Mouse (Mus musculus): ENCODE data around the gene Arfip2. TPM values are rescaled to one million over a fixed set of nuclear protein-coding genes. Genes with fewer than 3 reads are reported as not detected.
A peak's percentile ranks its signal among the peaks of the same experiment; 100 is the strongest.

The Arfip2 gene
- 31.7 and 36.4 TPM in 2 replicates for polyA plus RNA-seq (2012; ENCODE audit: insufficient read depth, insufficient read length, missing spikeins)

GRCm38 (mm10) chr7:105640233-105640893, at the start of gene Arfip2, which contains the start of gene Gm45799:
Arfip2 (minus strand) TSS chr7:105640416.
Gm45799 (plus strand) TSS chr7:105640552.
- TF ChIP-seq POLR2A (IDR thresholded peaks at IDR 0.05; ENCODE audit: borderline replicate concordance, low read depth, low read length): no peak; the same call in 1 of the 2 replicates
- TF ChIP-seq CTCF (IDR thresholded peaks at IDR 0.05; ENCODE audit: low read depth, low read length): no peak
- Histone ChIP-seq H3K4me3 (ENCODE audit: insufficient read depth, low read length) (peak within 1 kb of the TSS; percentile 86), H3K4me1 (ENCODE audit: control insufficient read depth, insufficient read depth, low read length) (peaks cover 27% of the 10 kb centered on the region), H3K27ac (ENCODE audit: insufficient read depth, low read depth, low read length) (peak within 1 kb of the TSS; percentile 95)

DNA sequence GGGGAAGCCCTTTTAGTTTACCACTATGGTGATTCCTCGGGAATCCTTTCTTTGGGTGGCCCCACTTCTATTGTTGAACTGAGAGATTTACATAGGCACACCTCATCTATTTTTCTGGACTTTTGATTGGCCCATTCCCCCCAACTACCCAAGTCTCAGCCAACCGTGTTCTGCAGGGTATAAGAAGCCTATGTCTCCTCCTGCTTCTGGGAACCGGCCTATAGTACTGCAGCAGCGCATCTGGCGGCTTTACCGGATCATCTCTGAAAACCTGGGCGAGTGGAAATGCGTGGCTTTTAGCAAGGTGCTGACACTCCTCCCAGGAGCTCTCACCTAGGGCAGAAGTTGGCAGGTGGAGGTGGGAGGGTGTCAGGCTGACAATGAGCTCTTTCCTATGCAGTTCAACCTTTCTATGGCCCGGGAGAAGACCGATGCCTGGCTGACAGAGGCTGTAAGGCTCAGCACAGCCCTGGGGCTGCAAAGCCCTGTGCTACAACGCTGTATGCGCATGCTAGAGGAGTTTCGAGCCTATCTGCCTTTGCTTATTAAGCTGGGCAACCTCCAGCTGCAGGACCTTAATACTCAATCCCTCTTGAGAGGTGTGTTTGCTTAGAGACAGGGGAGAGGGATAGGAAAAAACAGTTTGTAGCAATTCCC, 45.5 kb upstream of the Arfip2 start:
- Histone ChIP-seq H3K27ac (ENCODE audit: insufficient read depth, low read depth, low read length) (no peak overlapping the region), H3K4me1 (ENCODE audit: control insufficient read depth, insufficient read depth, low read length) (peaks cover 2% of the 10 kb centered on the region; the same call in 1 of the 2 replicates), H3K4me3 (ENCODE audit: insufficient read depth, low read length) (no peak overlapping the region)
- TF ChIP-seq CTCF (IDR thresholded peaks at IDR 0.05; ENCODE audit: low read depth, low read length) (no peak), POLR2A (IDR thresholded peaks at IDR 0.05; ENCODE audit: borderline replicate concordance, low read depth, low read length) (no peak)

DNA sequence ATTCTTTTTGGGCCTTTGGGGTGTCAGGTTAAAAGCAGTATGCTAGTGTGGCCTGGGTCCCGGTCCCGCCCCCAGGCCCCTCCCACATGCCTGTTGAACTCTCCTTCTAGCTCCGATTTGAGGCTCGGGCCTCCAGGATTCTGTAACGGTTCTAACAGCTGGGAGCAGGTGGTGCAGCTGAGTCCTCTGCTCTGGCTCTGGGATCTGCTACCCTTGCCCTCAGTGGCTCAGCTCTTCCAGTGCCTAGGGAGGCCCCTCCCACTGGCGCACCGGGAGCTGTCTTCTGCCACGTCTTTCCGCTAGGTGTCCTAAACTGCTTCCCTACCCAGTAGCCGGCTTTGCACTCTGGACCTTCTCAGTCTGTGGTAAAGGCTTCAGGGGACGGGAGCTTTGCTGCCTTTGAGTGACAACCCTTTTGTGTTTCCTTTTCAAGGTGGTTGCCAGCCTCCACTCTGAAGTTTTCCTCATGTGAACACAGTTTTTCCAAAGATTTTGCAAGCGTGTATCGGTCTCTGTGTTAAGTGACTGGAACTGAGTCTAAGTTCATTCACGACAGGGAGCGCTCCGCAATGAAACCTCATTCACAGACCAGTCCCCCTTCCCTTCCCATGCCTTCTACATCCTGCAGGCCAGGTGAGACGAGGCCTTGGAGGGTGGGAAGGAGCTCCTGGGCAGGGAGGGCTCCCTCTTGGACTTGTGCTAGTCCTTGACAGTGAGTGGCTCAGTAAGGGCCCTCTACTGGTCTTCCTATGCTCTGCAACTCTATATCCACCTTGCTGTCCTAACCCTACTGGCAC, 10.6 kb upstream of the Arfip2 start, which contains the start of gene Dnhd1:
Dnhd1 (plus strand) TSS at position 189 of the 797 bp plus-strand sequence.
- TF ChIP-seq POLR2A (IDR thresholded peaks at IDR 0.05; ENCODE audit: borderline replicate concordance, low read depth, low read length): no peak
- peak; percentile 30; the same call in 1 of the 2 replicates for TF ChIP-seq CTCF (IDR thresholded peaks at IDR 0.05; ENCODE audit: low read depth, low read length)
- H3K27ac ChIP-seq (ENCODE audit: insufficient read depth, low read depth, low read length): no peak within 1 kb of the TSS

DNA sequence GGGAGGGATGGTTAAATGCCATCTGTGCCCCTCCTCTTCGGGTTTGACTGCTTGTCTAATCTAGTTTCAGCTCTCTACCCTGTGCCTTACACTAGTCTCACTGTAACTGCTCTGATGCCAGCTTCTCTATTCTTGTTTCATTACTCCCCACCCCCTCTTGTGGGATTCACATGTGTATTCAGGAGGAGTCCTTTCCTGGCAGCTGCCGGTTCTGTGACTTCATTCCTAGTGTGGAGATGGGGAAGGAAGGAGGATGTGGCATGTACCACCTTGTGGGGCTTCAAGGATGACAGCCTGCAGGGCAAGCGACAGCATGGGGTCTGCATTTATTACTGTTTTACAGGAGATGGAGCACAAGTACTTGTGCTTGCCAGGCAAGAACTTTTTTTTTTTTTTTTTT, 1.7 kb upstream of the Arfip2 start:
- H3K27ac ChIP-seq (ENCODE audit: insufficient read depth, low read depth, low read length): peak overlapping the region; percentile 95
- peaks cover 27% of the 10 kb centered on the region for H3K4me1 ChIP-seq (ENCODE audit: control insufficient read depth, insufficient read depth, low read length)
- no peak for TF ChIP-seq POLR2A (IDR thresholded peaks at IDR 0.05; ENCODE audit: borderline replicate concordance, low read depth, low read length)
- no peak for TF ChIP-seq CTCF (IDR thresholded peaks at IDR 0.05; ENCODE audit: low read depth, low read length)
- H3K4me3 ChIP-seq (ENCODE audit: insufficient read depth, low read length): peak overlapping the region; percentile 82; the same call in 1 of the 2 replicates

More for the DNA sequence above, 10.6 kb upstream of the Arfip2 start, which contains the start of gene Dnhd1:
- Histone ChIP-seq H3K4me1 (ENCODE audit: control insufficient read depth, insufficient read depth, low read length) (peaks cover 3% of the 10 kb centered on the region), H3K4me3 (ENCODE audit: insufficient read depth, low read length) (peak within 1 kb of the TSS; percentile 39)

DNA sequence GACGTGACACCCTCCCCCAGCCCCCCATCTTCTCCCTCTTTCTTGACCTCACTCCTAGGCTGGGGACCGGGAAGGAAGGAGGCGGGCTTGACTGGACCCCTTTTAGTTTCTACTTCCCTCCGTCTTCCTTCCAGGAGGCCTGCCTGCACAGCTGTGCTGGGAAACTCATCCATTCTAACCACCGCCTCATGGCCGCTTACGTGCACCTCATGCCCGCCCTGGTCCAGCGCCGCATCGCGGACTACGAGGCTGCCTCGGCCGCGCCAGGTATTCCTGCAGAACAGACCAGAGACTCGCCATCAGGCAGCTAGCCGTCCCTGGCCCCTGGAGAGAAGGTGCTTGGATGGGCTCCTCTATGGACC, 659 bp upstream of the Arfip2 start:
- Histone ChIP-seq H3K27ac (ENCODE audit: insufficient read depth, low read depth, low read length) (peak overlapping the region; percentile 95), H3K4me3 (ENCODE audit: insufficient read depth, low read length) (peak overlapping the region; percentile 82), H3K4me1 (ENCODE audit: control insufficient read depth, insufficient read depth, low read length) (peaks cover 27% of the 10 kb centered on the region)
- TF ChIP-seq POLR2A (IDR thresholded peaks at IDR 0.05; ENCODE audit: borderline replicate concordance, low read depth, low read length) (no peak), CTCF (IDR thresholded peaks at IDR 0.05; ENCODE audit: low read depth, low read length) (no peak)

DNA sequence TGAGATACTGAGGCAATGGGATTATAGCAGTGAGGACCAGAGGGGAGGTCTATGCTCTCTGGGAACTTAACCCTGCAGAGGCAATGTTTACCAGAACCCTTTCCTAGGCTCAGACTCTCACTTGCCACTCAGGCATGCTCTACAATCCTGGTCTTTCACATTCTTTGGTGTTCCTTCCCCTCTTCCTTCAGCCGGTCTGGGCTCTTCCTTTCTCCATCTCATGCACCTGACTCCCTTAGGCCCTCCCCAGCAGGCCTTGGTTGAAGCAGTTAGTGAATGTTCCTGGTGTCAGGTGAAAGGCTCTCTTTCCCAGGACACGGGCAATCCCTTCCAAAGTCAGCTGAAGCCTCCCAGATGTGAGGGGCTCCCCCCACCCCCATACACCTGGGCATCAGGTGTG, 460 bp downstream of the Arfip2 start, which contains the start of gene Timm10b:
Timm10b (plus strand) TSS at position 301 of the 400 bp plus-strand sequence.
- TF ChIP-seq CTCF (IDR thresholded peaks at IDR 0.05; ENCODE audit: low read depth, low read length) (no peak), POLR2A (IDR thresholded peaks at IDR 0.05; ENCODE audit: borderline replicate concordance, low read depth, low read length) (no peak)
- Histone ChIP-seq H3K4me3 (ENCODE audit: insufficient read depth, low read length) (peak within 1 kb of the TSS; percentile 86), H3K4me1 (ENCODE audit: control insufficient read depth, insufficient read depth, low read length) (peaks cover 27% of the 10 kb centered on the region), H3K27ac (ENCODE audit: insufficient read depth, low read depth, low read length) (peak within 1 kb of the TSS; percentile 95)

DNA sequence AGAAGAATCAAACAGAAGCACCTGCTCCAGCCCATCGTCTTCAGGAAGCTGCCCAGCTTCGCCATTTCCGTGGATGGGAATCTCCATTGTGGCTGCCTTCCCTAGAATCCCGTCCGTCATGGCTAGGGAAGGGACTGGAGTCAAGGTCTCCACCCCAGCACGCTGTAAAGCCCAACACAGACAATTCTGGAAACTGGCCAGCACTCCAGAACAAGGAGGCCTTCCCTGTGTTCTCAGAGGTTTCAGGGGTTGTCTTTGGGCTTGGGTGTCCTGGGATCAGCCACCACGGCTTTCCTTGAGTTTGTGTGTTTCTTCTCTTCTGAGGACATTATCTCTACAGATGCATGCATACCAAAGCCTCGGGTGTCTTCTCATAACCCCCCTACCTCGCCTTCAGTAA, 912 bp downstream of the Arfip2 start:
- Histone ChIP-seq H3K4me3 (ENCODE audit: insufficient read depth, low read length) (peak overlapping the region; percentile 86), H3K4me1 (ENCODE audit: control insufficient read depth, insufficient read depth, low read length) (peaks cover 27% of the 10 kb centered on the region), H3K27ac (ENCODE audit: insufficient read depth, low read depth, low read length) (no peak overlapping the region)
- TF ChIP-seq POLR2A (IDR thresholded peaks at IDR 0.05; ENCODE audit: borderline replicate concordance, low read depth, low read length) (no peak), CTCF (IDR thresholded peaks at IDR 0.05; ENCODE audit: low read depth, low read length) (no peak)

- Histone ChIP-seq H3K4me1 (ENCODE audit: control insufficient read depth, insufficient read depth, low read length) (peaks cover 24% of the 10 kb centered on the region), H3K27ac (ENCODE audit: insufficient read depth, low read depth, low read length) (no peak overlapping the region)
Observed at GRCm38 (mm10) chr7:105638776-105639175, 1.4 kb downstream of the Arfip2 start.

DNA sequence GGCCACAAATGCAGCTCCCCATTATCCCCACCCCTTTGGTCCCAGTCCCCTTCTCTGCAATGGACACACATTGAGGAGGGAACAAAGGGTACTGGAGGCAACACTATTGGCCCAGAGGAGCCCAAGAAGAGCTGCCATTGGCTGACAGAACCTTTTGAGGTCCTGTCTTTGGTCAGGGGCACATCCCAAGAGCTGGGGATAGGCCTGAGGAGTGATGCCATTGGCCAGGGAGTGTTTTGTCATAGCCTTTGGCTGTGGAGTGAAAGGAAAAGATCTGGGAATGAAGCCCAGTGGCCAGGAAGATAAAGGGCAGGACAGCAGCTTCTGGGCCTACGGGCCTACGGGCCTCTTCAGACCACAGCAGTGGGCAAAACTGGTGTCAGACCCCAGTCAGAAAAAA, 4.5 kb downstream of the Arfip2 start:
- no peak overlapping the region for H3K4me3 ChIP-seq (ENCODE audit: insufficient read depth, low read length)
- H3K27ac ChIP-seq (ENCODE audit: insufficient read depth, low read depth, low read length): no peak overlapping the region
- TF ChIP-seq CTCF (IDR thresholded peaks at IDR 0.05; ENCODE audit: low read depth, low read length) (no peak), POLR2A (IDR thresholded peaks at IDR 0.05; ENCODE audit: borderline replicate concordance, low read depth, low read length) (no peak)
- H3K4me1 ChIP-seq (ENCODE audit: control insufficient read depth, insufficient read depth, low read length): peaks cover 24% of the 10 kb centered on the region

More at GRCm38 (mm10) chr7:105638776-105639175, 1.4 kb downstream of the Arfip2 start:
- TF ChIP-seq CTCF (IDR thresholded peaks at IDR 0.05; ENCODE audit: low read depth, low read length) (no peak), POLR2A (IDR thresholded peaks at IDR 0.05; ENCODE audit: borderline replicate concordance, low read depth, low read length) (no peak)
- no peak overlapping the region for H3K4me3 ChIP-seq (ENCODE audit: insufficient read depth, low read length)
